Mouse (Mus musculus) cerebellum, adult 11-12 months (tissue): ENCODE measurements around the gene Glb1l.

ENCODE experiments used
- DNase-seq: peaks from one replicate; pipeline ENCODE4 v3.0.0; 2022

Gene Glb1l

DNA sequence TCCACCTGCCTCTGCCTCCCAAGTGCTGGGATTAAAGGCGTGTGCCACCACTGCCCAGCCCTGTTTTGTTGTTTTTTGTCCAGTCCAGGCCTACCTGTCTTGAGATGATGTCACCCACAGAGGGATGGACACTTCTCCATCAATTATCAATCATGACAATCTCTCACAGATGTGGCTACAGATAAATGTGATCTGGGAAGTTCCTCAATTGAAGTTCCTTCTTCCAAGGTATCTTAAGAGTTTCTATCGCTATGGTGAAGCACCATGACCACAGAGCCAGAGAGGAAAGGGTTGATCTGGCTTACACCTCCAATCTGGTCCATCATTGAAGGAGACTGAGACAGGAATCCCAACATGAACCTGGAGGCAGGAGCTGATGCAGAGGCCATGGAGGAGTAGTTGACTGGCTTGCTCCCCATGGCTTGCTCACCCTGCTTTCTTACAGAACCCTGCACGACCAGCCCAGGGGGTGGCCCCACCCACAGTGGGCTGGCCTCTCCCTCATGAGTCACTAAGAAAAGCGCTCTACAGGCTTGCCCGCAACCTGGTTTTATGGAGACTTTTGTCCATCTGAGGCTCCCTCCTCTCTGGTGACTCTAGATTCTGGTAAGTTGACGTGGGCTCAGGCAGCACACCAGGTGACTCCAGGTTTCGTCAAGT lies 19.9 kb upstream of the Glb1l start:
- no peak for DNase-seq

DNA sequence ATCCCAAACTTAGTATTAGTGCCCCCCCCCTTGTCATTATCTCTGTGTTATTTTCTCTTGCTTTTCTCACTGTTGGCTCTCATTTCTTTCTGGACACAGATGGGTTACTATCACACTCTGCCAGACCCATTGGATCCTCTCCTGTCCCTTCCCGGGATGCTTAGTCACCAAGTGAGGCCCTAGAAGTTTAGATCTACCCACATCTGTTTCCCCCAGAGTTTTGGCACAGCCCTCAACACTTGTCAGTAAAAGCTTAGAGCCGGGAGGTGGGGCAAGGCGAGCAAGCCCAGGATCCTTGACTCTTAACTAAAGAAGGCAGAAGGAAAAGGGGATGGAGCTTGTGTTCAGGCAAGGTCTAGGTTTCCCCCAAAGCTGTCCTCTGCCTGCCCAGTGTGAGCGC lies 18.5 kb upstream of the Glb1l start:
- DNase-seq = no peak

DNA sequence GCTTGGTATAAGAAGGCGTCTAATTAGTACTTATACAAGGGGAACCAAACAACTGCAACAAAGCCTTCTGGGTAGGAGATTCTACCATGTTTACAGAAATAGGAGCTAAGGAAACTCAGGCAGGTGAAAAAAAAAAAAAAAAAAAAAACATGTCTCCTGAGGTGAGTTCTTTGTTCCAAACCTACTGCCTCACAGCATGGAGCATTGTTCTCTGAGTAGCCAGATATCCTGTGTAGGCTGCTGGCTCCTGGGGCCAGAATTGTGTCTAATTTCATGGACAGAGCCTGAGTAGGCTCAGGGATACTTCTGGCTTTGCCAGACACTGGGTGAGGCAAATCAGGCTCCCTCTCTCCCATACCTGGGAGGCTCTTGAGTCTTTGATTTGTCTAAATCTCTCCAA lies 17.0 kb upstream of the Glb1l start:
- no peak for DNase-seq

DNA sequence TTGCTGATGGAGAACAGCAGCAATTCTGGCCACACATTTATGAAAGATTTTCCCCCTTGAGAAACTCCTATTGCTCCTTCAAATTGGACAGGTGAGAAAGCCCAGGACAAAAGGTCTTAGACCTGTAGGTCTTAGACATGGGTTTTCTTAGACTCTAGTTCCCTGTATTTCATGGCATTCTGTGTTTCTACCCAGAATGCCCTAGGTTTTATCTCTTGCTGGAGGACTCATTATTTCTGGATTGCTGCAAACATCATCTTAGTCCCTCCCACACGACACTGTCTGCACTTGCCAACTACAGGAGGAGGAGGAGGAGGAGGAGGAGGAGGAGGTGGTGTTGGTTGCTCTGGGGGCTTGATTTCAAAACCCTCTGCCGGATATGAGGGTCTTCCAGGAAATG lies 15.5 kb upstream of the Glb1l start:
- no peak for DNase-seq

DNA sequence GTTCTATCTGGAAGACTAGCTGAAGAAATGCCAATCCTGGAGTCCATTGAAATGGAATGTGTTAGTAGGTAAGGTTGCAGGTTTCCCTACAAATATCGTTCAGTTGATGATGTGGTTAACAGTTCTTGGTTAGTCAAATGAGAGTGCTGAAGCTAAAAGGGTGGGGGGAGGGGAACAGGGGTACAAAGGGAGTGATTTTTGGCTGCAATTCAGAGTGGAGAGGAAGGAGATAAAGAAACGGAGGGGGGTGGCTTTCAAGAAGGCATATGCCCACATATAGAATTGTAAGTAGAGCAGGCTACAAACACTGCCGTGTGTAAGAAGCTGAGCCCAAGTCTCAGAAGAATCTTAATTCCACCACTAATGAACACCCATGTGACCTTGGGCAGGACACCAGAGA lies 14.9 kb upstream of the Glb1l start:
- no peak for DNase-seq

DNA sequence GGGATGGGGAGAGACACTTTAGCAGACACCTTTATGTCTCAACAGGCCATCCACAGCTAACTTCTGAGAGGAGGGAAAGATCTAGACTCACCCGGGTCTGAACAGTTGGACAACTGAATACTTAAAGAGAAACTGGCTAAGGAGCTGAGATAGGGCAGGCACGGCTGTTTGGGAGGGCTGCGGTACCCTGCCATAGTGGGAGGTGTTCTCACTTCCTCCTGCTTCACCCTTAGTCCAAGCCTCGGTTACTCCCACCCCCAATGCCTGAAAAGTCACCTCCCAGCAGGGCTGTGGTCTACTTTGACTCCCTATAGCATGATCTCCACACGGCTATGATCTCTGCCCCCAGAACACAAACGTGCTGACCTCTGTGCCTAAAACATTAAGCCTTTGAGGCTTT lies 12.9 kb upstream of the Glb1l start:
- no peak for DNase-seq

DNA sequence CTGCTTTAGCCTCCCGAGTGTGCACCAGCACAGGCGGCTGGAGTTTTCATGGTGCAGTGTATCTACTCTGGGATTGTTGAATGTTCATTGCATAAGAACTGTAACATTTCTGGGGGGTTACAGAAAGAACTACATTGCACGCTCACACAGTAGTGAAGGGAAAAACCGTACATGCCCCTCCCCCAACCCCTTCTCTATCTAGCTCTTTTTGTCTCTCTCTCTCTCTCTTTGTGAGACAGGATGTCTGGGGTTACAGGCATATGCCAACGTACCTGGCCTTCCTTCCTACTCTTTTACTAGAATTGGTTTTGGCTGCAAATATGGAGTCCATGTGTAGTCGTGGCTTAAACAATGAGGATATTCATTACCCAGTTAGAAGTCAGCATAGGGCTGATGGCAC lies 12.3 kb upstream of the Glb1l start:
- DNase-seq = no peak

DNA sequence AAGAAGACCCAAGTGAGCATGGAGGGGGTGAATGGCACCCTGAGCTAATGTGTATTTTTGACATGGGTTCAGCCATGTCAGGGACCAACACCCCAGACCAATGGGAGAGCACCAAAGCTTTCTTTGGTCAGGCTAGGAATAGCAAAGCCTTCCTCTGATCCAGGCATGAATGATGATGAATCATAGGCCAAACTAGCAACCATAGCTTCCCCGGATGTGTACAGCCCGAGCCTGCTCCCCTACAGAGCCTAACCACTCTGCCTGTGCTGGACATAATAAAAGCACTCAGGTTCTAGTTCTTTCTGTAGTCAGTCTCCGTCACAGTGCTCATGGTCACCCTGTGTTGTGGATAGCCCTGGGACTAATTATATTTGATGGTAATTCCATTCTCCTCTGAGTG lies 10.9 kb upstream of the Glb1l start:
- no peak for DNase-seq

DNA sequence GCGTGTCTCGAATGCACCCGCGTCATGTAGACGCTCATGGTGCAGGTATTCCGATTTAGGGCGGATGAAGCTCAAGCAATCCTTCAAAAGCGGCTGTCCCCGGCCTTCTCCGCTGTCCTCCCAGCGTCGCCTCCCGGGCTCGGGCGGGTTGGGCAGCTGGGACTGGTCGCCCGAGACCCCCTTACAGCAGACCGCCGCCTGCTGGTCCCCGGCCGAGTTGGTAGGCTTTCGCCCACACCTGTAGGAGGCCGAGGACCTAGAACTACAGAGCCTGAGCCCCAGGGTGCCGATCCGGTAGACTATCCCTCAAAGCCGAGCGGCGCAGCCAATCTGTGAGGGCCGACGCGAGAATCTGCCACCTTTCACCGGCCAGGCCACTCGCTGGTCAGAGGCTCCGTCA lies 8.9 kb upstream of the Glb1l start, which contains the start of gene Tuba4a:
Gene Tuba4a (minus strand): TSS at position 335 of the 400 bp plus-strand sequence.
- DNase-seq = no peak

DNA sequence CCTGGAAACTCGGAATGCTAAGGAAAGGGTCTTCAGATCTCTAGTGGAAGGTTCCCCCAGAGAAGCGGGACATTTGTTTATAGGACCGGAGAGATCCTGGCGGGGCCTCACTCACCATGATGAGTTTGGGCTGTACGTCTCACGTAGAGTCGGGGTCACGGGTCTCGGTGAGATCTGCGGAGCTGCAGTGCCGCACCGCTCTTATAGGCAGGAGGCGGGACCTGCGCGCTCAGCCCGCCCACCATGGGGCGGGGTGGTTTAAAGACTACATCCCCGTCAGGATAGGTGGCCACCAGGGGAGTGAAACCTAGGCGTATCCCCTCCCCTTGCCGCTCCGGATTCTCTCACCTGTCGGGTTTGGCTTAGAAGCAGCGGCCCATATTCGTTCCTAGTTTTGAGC lies 8.5 kb upstream of the Glb1l start:
- peak; percentile 97 for DNase-seq

DNA sequence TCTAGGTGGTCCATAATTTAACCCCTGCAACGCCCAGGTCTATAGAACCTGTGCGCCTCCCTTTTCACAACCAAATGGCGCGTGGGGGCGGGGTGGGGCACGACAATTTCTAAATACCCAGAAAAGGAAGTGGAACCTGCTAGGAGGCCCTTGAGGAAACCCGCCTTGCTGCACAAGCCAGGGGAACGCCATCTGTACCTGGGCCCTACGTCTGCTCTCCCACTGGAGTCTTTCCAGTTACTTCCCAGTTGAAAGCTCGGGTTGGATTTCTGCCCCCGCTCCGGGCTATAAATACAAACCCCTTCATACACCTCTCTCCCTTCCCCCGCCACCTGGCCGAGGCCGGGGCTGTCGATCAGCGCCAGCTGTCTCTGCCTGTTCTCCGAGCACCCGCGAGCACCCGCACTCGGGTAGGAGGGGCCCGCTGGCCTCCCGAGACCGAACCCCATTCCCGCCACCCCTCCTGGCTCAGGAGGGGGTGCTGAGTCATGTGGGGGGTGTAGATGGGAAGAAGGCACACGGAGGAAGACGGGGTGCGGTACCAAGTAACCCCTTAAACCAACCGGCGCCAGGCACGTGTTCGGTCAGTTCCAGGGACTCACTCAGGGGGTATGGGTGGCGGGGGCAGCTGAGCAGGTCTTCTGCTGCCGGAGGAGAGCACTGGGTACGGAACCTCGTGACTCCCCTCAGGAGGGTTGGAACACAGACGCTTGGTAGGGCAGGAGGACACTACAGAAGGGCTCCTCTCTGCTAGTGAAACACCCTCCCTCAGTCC lies 7.8 kb upstream of the Glb1l start:
- peak; percentile 96 for DNase-seq

DNA sequence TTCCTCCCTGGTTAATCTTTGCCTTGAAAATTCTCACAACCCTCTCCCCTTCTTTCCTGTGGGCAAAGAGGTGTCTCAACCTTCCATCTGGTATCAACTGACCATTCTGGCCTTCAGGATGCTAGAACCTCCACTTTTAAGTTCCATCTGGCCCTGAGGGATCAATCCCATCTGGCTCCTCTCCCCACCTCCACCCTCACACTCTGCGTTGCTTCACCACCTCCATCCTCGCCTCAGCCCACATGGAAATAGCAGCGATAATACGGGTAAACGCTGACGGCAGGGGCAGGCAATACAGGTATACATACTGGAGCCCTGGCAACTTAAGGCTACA lies 7.2 kb upstream of the Glb1l start:
- DNase-seq = no peak

DNA sequence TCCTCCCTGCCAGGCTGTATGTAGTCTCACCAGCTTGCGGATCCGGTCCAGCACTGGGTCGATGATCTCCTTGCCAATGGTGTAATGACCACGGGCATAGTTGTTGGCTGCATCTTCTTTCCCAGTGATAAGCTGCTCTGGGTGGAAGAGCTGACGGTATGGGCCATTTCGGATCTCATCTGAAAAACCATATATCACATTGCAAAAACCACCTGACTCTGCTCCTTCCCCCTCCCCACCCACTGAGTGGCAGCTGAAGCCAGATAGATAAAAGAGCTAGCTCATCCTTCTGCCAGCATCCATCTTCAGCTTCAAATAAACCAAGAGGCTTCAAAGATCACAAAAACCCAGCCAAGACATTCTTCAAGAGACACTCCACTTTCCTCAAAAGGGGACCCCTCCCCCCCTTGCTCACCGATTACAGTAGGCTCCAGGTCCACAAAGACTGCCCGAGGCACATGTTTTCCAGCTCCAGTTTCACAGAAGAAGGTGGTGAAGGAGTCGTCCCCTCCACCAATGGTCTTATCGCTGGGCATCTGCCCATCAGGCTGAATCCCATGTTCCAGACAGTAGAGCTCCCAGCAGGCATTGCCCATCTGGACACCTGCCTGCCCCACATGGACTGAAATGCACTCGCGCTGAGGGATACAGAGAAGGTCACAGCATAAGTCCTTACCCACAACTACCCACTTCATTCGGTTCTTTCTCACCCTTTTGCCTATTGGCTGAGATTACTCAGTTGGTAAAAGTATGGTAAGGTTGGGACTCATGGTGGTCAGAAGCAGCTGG lies 6.4 kb upstream of the Glb1l start:
- DNase-seq = peak; percentile 76

DNA sequence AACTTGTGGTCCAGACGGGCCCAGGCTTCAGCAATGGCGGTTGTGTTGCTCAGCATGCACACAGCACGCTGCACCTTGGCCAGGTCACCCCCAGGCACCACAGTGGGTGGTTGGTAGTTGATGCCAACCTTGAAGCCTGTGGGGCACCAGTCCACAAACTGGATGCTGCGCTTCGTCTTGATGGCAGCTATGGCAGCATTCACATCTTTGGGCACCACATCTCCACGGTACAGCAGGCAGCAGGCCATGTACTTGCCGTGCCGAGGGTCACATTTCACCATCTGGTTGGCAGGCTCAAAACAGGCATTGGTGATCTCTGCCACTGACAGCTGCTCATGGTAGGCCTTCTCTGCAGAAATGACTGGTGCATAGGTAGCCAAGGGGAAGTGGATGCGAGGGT lies 5.2 kb upstream of the Glb1l start:
- peak; percentile 52 for DNase-seq

DNA sequence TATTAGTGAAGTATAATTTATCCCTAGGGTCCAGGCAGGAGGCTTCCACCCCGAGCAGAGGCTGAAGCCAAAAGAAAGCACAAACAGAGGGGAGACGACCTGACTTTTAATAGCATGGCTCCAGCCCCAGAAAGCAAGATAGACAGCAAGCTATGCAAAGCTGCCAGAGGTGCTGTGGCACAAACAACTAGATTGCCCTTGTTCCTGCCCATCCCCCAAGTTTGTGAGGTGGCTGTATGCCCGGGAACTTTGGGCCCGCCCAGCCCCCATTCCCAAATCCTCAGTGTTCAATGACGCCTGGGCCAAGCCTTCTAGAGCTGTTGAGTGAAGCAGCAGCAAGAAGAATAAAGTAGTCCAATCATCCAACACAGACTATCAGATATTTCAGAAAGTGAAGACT lies 4.3 kb upstream of the Glb1l start:
- peak; percentile 66 for DNase-seq

DNA sequence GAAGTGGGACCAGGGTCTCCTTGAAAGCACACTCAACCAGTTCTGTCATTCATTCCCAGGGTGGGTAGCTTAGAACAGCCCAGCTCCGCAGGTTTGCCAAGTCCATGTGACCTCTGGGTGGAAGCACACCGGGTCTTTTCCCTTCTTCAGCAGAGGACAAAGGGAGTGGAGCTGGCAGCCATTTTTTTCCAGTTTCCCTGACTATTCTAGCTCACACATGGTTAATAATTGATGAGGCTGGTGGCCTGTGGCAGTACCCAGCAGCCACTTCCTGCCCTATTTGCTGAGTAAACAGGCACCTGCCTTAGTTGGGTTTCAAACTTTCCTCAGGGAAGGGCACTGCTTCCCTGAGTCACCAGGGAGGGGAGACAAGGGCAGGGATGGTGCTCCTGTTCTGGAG lies 3.8 kb upstream of the Glb1l start:
- DNase-seq = no peak

DNA sequence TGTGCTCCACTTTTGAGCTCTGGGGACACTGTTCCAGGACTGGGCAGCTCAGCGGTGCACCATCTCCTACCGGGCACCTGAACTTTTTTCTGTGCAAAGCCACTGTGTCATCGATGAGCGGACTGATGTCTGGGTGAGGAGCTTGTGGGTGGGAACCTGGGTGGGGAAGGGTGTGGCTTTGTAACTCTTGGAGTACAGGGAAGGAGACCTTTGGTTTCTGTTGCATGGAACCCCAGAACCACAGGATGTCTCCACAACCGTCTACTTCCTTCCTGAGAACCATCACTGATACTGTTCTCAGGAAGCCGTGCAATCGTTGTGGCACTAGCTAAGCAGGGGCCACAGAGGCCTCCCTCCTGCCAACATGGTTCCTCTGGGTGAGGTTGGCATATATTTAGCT lies 2.5 kb upstream of the Glb1l start:
- no peak for DNase-seq

DNA sequence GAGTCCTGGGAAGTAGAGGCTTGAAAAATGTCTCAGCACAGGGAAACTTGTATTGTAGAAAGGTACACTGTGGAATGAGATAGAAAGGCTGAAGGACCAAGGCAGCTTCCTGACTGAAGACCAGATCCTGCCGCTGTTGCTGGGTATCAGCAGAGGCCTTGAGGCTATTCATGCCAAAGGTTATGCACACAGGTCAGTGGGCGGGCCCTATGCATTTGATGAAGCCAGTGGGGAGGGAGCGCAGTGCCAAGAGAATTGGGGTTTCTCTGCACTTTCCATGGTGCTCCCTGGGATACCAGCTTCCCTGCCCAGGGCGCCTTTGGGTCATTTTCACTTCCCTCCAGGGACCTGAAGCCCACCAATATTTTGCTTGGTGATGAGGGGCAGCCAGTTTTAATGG lies 1.9 kb upstream of the Glb1l start:
- no peak for DNase-seq

DNA sequence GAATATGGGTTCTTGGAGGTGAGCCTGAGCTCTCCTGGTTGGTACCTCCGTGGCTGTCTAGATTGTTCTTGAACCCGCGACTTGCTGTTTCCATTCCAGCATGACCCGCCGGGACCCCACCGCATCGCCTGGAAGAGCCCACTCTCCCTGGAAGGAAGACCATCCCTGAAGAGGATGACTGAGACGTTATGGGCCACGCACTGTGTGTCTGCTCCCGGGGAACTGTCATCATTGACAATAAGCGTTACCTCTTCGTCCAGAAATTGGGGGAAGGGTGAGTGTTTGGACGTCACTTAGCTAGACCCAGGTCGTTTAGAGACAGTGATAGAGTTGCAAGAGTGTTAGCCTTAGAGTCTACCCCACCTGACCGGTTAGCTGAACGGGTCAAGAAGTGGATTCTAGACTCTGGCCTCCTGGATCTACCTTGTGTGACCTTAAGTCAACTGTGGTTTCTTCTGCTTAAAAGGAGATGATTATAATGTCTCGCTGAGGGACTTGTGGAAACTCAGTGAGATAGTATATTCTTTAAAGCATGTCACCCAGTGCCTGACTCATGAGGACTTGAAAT lies 612 bp upstream of the Glb1l start:
- no peak for DNase-seq

DNA sequence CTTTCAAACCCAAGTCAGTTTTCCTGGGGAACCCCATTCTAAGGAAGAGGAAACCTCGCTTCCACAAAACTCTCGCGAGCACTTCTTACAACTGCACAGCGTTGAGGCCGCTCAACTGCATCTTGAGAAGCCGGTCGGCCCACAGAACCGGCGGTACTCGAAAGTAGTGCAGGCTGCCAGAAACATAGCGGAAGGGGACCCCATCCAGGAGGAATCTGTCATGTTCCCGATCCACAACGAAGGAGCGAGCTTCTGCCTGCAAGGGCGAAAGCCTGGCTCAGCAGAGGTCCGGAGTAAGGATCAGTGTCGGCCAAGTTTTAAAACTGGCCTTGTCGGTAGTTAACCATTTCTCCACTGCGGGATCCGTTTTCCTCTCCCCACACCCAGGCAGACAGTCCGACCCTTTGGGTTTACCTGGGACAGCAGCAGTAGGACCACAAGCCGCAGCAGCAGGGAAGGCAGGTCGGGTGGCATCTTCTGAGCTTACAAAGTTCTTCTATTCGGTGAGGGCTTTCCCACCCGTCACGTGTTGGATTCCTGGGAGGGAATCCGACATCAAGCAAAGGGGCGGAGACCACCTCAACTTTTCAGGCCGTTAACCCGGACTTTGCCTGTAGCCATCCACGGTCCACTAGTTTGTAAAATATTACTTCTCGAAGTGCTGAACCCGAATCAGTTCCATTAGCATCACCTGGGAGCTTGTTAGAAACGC lies 1.5 kb downstream of the Glb1l start:
- DNase-seq = no peak

DNA sequence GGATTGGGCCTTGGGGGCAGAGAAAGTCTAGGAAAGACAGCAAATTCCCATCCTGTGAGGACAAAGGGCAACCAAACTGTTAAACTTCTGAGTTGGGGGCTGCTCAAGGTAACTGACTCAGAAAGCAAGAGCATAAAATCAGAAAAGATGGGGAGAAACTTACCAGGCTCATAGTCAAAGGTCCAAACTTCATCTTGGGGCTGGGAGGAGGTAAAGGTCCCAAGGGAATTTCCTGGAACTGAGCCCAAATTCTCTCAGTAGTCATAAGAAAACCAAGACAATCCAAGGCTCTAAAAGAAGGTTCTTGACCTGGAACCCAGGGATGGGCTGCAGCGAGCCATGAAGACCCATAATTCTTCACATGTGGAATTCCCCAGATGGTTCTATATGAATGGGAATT lies 9.4 kb downstream of the Glb1l start:
- DNase-seq = no peak

DNA sequence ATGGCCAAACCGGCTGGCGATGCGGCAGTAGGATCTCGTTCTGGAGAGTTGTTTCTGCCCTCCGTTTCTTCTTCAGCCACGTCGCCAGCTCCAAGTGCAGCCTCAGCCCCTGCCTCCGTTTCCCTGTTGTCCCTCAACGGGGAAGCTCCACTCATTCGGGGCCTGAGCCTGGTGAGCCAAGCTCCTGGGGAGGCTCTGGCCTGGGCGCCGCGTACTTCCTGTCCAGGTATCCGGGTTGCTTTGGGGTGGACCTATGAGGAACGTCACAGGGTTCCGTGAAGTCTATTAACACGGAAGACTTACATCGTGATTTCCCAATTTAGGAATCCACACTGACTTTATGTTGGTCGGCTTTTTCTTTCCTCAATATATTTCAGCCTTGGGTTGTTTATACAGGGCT lies 18.2 kb downstream of the Glb1l start:
- DNase-seq = peak; percentile 52
